Mouse (Mus musculus) bone marrow macrophage, adult 2 months (primary cell): Measurements from ENCODE around the gene Plekhg1.

Experiments
- CTCF ChIP-seq: IDR thresholded peaks from 2 replicates; pipeline ENCODE4 v1.5.1; 2012; ENCODE audit warnings: low read depth, mild to moderate bottlenecking, low read length, moderate library complexity
- POLR2A ChIP-seq: IDR thresholded peaks from 2 replicates; pipeline ENCODE4 v1.6.1; 2012; ENCODE audit warnings: mild to moderate bottlenecking, low read depth, low read length, borderline replicate concordance

DNA sequence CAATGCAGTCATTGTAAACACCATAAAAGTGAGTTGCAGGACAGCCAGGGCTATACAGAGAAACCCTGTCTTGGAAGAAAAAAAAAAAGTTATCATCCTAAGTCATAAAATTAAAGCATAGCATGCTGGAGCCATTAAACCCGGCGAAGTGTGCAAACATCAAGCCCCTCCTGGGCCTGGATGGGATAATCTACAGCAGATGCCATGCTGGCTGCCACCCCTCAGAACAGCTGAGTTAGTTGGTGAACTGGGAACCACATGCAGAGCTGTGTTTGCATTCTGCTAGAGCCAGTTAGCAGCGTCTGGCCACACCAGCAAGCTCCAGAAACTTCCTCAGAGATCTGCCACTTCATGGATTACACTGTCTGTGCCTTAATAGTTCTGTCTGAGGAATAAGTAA is 3.1 kb upstream of the Plekhg1 start:
- TF ChIP-seq CTCF = no peak
- TF ChIP-seq POLR2A = no peak
